Mouse (Mus musculus): ENCODE results near the gene Slc34a1.

Gene Slc34a1

GRCm38 (mm10) chr13:55398088-55398487, at the start of gene Slc34a1:
Gene Slc34a1 (plus strand): TSS chr13:55398187.
- no peaks in the 10 kb centered on the region for H3K36me3 ChIP-seq (ENCODE audit: insufficient read depth, low read length)
- no peak within 1 kb of the TSS for H3K4me3 ChIP-seq (replicated peaks; ENCODE audit: low read length)
- H3K4me1 ChIP-seq (replicated peaks; ENCODE audit: low read depth, low read length) = peaks cover 17% of the 10 kb centered on the region
- no peaks in the 10 kb centered on the region for H3K9me3 ChIP-seq (ENCODE audit: low read length)
- H3K27me3 ChIP-seq (ENCODE audit: insufficient read depth, low read length) = peaks cover 36% of the 10 kb centered on the region
- TF ChIP-seq POU5F1 (IDR thresholded peaks at IDR 0.05; ENCODE audit: borderline replicate concordance, low read length) (no peak), CTCF (conservative IDR thresholded peaks at IDR 0.05; ENCODE audit: low read length) (no peak), NANOG (IDR thresholded peaks at IDR 0.05; ENCODE audit: borderline replicate concordance, low read length) (no peak)

DNA sequence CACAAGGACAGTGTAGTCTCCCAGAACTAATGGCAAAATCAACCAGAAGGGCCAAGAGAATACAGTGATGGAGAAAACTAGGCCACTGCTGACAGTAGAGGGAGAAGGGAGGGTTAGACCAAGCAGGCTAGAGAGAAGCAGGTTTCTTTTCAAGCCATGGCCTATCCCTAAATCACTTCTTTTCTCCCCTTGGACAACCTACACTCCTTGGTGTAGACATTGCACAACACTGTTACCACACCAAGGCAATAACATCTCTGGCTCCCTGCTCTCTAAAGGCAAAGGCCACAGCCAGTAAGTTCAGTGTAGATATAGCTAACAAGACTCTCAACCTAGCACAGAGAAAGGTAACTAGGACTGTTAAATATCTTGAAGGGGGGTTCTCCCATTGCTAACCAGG, 36.8 kb upstream of the Slc34a1 start:
- TF ChIP-seq CTCF (conservative IDR thresholded peaks at IDR 0.05; ENCODE audit: low read length) (no peak), POU5F1 (IDR thresholded peaks at IDR 0.05; ENCODE audit: borderline replicate concordance, low read length) (no peak), NANOG (IDR thresholded peaks at IDR 0.05; ENCODE audit: borderline replicate concordance, low read length) (no peak)
- H3K4me1 ChIP-seq (replicated peaks; ENCODE audit: low read depth, low read length) = peaks cover 54% of the 10 kb centered on the region
- peaks cover 50% of the 10 kb centered on the region for H3K36me3 ChIP-seq (ENCODE audit: insufficient read depth, low read length)
- H3K4me3 ChIP-seq (replicated peaks; ENCODE audit: low read length) = peak overlapping the region; percentile 99
- H3K27me3 ChIP-seq (ENCODE audit: insufficient read depth, low read length) = no peaks in the 10 kb centered on the region
- H3K9me3 ChIP-seq (ENCODE audit: low read length) = no peaks in the 10 kb centered on the region

GRCm38 (mm10) chr13:55361974-55362452, 36.0 kb upstream of the Slc34a1 start:
- peaks cover 49% of the 10 kb centered on the region for H3K4me1 ChIP-seq (replicated peaks; ENCODE audit: low read depth, low read length)
- peak overlapping the region; percentile 99 for H3K4me3 ChIP-seq (replicated peaks; ENCODE audit: low read length)
- H3K9me3 ChIP-seq (ENCODE audit: low read length) = no peaks in the 10 kb centered on the region
- H3K36me3 ChIP-seq (ENCODE audit: insufficient read depth, low read length) = peaks cover 42% of the 10 kb centered on the region
- no peaks in the 10 kb centered on the region for H3K27me3 ChIP-seq (ENCODE audit: insufficient read depth, low read length)
- no peak for TF ChIP-seq POU5F1 (IDR thresholded peaks at IDR 0.05; ENCODE audit: borderline replicate concordance, low read length)
- no peak for TF ChIP-seq CTCF (conservative IDR thresholded peaks at IDR 0.05; ENCODE audit: low read length)
- no peak for TF ChIP-seq NANOG (IDR thresholded peaks at IDR 0.05; ENCODE audit: borderline replicate concordance, low read length)

DNA sequence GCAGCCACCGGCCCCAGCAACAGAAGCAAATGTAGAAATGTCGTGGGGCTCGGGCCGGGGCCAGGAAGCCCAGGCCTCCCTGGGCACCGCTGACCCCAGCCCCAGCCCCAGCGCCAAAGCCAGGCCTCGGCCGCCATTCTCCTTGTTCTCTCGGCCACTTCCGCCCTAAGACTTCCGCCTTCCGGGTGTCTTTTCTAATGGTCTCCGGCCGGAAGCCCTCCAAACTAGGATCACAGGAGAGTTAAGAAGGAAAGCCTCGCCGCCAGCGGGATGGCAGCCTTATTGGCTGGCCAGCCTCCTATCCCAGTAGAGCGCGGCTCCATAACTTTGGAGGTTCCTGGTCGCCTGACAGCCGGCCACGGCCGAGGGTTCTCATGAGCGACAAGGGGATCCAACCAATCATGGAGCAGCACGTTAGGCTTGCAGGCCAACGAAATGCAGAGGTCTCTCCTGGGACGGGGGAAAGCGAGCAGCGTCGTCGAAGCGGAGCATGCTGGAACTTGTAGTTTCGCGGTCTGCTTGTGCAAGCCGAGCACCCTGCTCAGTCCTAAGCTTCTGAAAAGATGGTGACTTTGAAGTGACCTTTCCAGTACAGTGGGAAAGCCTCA, 35.4 kb upstream of the Slc34a1 start, which contains the start of gene Lman2:
Lman2 (minus strand) TSS at position 331 of the 608 bp plus-strand sequence.
- Histone ChIP-seq H3K4me1 (replicated peaks; ENCODE audit: low read depth, low read length) (peaks cover 48% of the 10 kb centered on the region), H3K4me3 (replicated peaks; ENCODE audit: low read length) (peak within 1 kb of the TSS; percentile 99)
- TF ChIP-seq POU5F1 (IDR thresholded peaks at IDR 0.05; ENCODE audit: borderline replicate concordance, low read length) = no peak
- no peak for TF ChIP-seq CTCF (conservative IDR thresholded peaks at IDR 0.05; ENCODE audit: low read length)
- TF ChIP-seq NANOG (IDR thresholded peaks at IDR 0.05; ENCODE audit: borderline replicate concordance, low read length) = no peak

GRCm38 (mm10) chr13:55368401-55368800, 29.6 kb upstream of the Slc34a1 start:
- Histone ChIP-seq H3K36me3 (ENCODE audit: insufficient read depth, low read length) (no peaks in the 10 kb centered on the region), H3K4me3 (replicated peaks; ENCODE audit: low read length) (no peak overlapping the region), H3K9me3 (ENCODE audit: low read length) (no peaks in the 10 kb centered on the region), H3K27me3 (ENCODE audit: insufficient read depth, low read length) (peaks cover 37% of the 10 kb centered on the region), H3K4me1 (replicated peaks; ENCODE audit: low read depth, low read length) (peaks cover 14% of the 10 kb centered on the region)
- TF ChIP-seq CTCF (conservative IDR thresholded peaks at IDR 0.05; ENCODE audit: low read length) (no peak), NANOG (IDR thresholded peaks at IDR 0.05; ENCODE audit: borderline replicate concordance, low read length) (no peak), POU5F1 (IDR thresholded peaks at IDR 0.05; ENCODE audit: borderline replicate concordance, low read length) (no peak)

More for the DNA sequence above, 35.4 kb upstream of the Slc34a1 start, which contains the start of gene Lman2:
- H3K27me3 ChIP-seq (ENCODE audit: insufficient read depth, low read length) = no peaks in the 10 kb centered on the region
- peaks cover 37% of the 10 kb centered on the region for H3K36me3 ChIP-seq (ENCODE audit: insufficient read depth, low read length)
- no peaks in the 10 kb centered on the region for H3K9me3 ChIP-seq (ENCODE audit: low read length)

DNA sequence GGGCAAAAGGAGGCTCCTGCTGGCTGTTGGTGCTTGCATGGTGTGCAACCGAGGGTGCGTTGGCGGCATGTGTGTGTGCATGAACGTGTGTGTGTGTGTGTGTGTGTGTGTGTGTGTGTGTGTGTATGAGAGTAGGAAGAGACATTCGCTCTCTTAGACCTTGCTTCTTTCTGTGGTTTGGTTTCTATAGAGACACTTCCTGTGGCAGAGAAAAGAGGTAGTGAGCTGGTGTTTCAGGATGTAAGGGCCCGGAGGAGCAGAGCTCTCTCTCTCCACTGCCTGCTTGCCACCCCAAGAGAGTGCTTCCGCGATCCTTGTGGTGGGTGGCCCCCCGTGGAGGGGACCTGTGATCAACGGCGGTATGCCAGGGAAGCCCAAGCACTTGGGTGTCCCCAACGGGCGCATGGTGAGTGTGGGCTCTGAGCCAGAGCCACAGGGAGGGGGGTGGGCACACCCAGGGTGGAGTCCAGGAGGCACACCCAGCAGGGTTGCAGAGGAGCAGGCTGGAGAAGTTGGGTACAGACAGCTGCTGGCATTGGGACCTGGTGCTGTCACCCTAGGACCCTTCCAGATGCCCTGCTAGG, 28.4 kb upstream of the Slc34a1 start, which contains the start of gene Rgs14:
Rgs14 (plus strand) TSS at position 202 of the 584 bp plus-strand sequence.
- TF ChIP-seq POU5F1 (IDR thresholded peaks at IDR 0.05; ENCODE audit: borderline replicate concordance, low read length) = no peak
- TF ChIP-seq NANOG (IDR thresholded peaks at IDR 0.05; ENCODE audit: borderline replicate concordance, low read length) = no peak
- TF ChIP-seq CTCF (conservative IDR thresholded peaks at IDR 0.05; ENCODE audit: low read length) = no peak
- H3K4me1 ChIP-seq (replicated peaks; ENCODE audit: low read depth, low read length) = peaks cover 11% of the 10 kb centered on the region
- H3K4me3 ChIP-seq (replicated peaks; ENCODE audit: low read length) = peak within 1 kb of the TSS; percentile 35; the same call in 1 of the 2 replicates
- no peaks in the 10 kb centered on the region for H3K36me3 ChIP-seq (ENCODE audit: insufficient read depth, low read length)
- H3K27me3 ChIP-seq (ENCODE audit: insufficient read depth, low read length) = peaks cover 50% of the 10 kb centered on the region
- H3K9me3 ChIP-seq (ENCODE audit: low read length) = no peaks in the 10 kb centered on the region

DNA sequence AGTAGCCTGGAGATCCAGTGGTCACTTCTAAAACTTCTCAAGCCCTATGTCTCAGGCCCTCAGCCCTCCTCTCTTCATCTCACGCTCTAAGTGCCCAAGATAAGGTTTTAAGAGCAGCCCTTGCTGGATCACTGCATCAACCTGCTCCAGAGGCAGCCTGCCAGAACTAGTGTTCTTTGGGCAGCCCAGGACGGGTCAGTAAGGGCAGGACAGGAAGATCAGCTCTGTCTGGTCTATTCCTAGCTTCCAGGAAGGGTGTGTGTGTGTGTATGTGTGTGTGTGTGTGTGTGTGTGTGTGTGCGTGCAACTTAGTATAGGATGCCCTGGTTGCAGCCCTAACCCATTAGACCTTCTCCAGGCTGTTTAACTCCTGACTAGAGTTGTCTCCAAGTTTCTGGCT, 27.8 kb upstream of the Slc34a1 start:
- peaks cover 11% of the 10 kb centered on the region for H3K4me1 ChIP-seq (replicated peaks; ENCODE audit: low read depth, low read length)
- peaks cover 56% of the 10 kb centered on the region for H3K27me3 ChIP-seq (ENCODE audit: insufficient read depth, low read length)
- no peaks in the 10 kb centered on the region for H3K36me3 ChIP-seq (ENCODE audit: insufficient read depth, low read length)
- no peak for TF ChIP-seq POU5F1 (IDR thresholded peaks at IDR 0.05; ENCODE audit: borderline replicate concordance, low read length)
- TF ChIP-seq NANOG (IDR thresholded peaks at IDR 0.05; ENCODE audit: borderline replicate concordance, low read length) = no peak
- TF ChIP-seq CTCF (conservative IDR thresholded peaks at IDR 0.05; ENCODE audit: low read length) = no peak
- H3K9me3 ChIP-seq (ENCODE audit: low read length) = no peaks in the 10 kb centered on the region
- H3K4me3 ChIP-seq (replicated peaks; ENCODE audit: low read length) = no peak overlapping the region

GRCm38 (mm10) chr13:55371007-55371681, 26.8 kb upstream of the Slc34a1 start:
- no peaks in the 10 kb centered on the region for H3K36me3 ChIP-seq (ENCODE audit: insufficient read depth, low read length)
- TF ChIP-seq CTCF (conservative IDR thresholded peaks at IDR 0.05; ENCODE audit: low read length) (no peak), POU5F1 (IDR thresholded peaks at IDR 0.05; ENCODE audit: borderline replicate concordance, low read length) (no peak), NANOG (IDR thresholded peaks at IDR 0.05; ENCODE audit: borderline replicate concordance, low read length) (no peak)

More at GRCm38 (mm10) chr13:55371007-55371681, 26.8 kb upstream of the Slc34a1 start:
- Histone ChIP-seq H3K4me1 (replicated peaks; ENCODE audit: low read depth, low read length) (peaks cover 11% of the 10 kb centered on the region), H3K27me3 (ENCODE audit: insufficient read depth, low read length) (peaks cover 62% of the 10 kb centered on the region), H3K9me3 (ENCODE audit: low read length) (no peaks in the 10 kb centered on the region), H3K4me3 (replicated peaks; ENCODE audit: low read length) (no peak overlapping the region)
